ENCODE assay signal across 14 mouse cellular contexts in the genomic region with DNA sequence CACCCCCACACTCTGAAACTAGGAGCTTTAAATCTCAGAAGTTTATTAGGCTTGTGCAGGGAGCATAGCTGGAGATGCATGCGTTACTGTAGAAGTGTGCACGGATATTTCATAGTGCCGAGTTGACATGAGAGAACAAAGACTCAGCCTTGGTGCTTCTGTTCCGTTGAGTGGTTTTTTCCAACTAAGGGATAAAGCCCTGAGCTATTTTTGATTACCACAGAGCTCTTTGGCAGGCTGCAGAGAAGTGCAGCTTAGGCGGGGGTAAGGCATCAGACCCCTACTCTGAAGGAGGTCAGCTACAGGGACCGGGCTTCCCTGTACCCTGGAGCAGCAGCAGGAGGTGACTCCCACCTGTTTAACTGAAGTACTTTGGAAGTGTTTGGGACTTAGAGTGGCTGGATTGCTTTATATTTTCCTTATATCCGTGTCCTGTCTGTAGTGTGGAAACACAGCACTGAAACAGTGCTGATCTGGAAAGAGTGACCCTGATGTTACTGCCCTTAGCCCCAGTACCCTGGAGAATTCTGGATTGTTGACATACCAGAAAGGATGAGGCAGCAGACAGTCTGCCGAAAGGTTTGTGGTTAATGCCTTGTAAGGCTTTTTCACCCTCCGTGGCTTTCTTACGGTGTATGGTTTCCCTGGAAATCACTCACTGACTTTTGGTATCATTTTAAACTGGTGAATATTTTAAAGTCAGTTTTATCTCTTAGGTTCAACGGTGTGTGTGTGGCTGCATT. TPM values are rescaled to one million over a fixed set of nuclear protein-coding genes. Genes with fewer than 3 reads are reported as not detected.
A peak's percentile ranks its signal among the peaks of the same experiment; 100 is the strongest.
DNase-seq lines count a peak whose midpoint lies in the region; ATAC-seq and TF ChIP-seq lines count a peak whose summit lies in the region.
"Had no signal": no experiment of that assay in that cellular context is flagged by ENCODE, and none has a peak within 500 bp of the region (broad histone marks: within the 10 kb centered on the region; RNA-seq: fewer than 3 reads in every experiment).

No protein-coding gene starts in this region.

- no peak overlapping the region for H3K4me2 ChIP-seq in hindbrain, postnatal 0 days (ENCODE audit: low read depth, low read length)
- no peak overlapping the region for H3K4me2 ChIP-seq in midbrain, embryonic 14.5 days (ENCODE audit: low read length)
- H3K4me2 ChIP-seq in midbrain, postnatal 0 days (ENCODE audit: low read depth, low read length, poor library complexity, severe bottlenecking) = no peak overlapping the region
- H3K4me2 ChIP-seq in heart, embryonic 13.5 days = peak overlapping the region; percentile 78
- H3K4me2 ChIP-seq: forebrain, embryonic 12.5 days; neural tube, embryonic 12.5 days had no signal

- H3K4me3 ChIP-seq in hindbrain, embryonic 10.5 days = no peak overlapping the region
- no peak overlapping the region for H3K4me3 ChIP-seq in hindbrain, postnatal 0 days (ENCODE audit: low read length)
- H3K4me3 ChIP-seq in midbrain, embryonic 14.5 days (replicated peaks; ENCODE audit: low read depth, low read length) = no peak overlapping the region
- H3K4me3 ChIP-seq in midbrain, postnatal 0 days (ENCODE audit: low read depth, low read length) = no peak overlapping the region
- peak overlapping the region; percentile 83 for H3K4me3 ChIP-seq in heart, embryonic 13.5 days
- H3K4me3 ChIP-seq: forebrain, embryonic 12.5 days; neural tube, embryonic 12.5 days had no signal

- DNase-seq in hindbrain, embryonic 10.5 days (ENCODE audit: low spot score) = no peak
- no peak for DNase-seq in hindbrain, postnatal 0 days (ENCODE audit: low spot score)
- DNase-seq in midbrain, embryonic 14.5 days = peak; percentile 10
- DNase-seq in midbrain, postnatal 0 days (ENCODE audit: low spot score) = no peak
- peak; percentile 60 for DNase-seq in yolk sac, embryonic 10.5 days (ENCODE audit: low spot score)
- DNase-seq in natural killer cell, adult 2 months (ENCODE audit: low spot score in 2 of 2) = no peak
- no peak for DNase-seq in left cerebral cortex, adult 9 months (ENCODE audit: low spot score in 2 of 2)
- DNase-seq: cerebellum, postnatal 36 days; gastrocnemius, postnatal 36 days; kidney, adult 8-10 months had no signal

- H3K9ac ChIP-seq in hindbrain, postnatal 0 days (replicated peaks; ENCODE audit: low read length) = no peak overlapping the region
- no peak overlapping the region for H3K9ac ChIP-seq in midbrain, embryonic 14.5 days (replicated peaks; ENCODE audit: low read length)
- no peak overlapping the region for H3K9ac ChIP-seq in midbrain, postnatal 0 days (replicated peaks; ENCODE audit: low read length, poor library complexity, severe bottlenecking)
- H3K9ac ChIP-seq in heart, embryonic 13.5 days = peak overlapping the region; percentile 95
- H3K9ac ChIP-seq: forebrain, embryonic 12.5 days; neural tube, embryonic 12.5 days had no signal

- H3K4me1 ChIP-seq in hindbrain, embryonic 10.5 days (replicated peaks) = peaks cover 28% of the 10 kb centered on the region
- no peaks in the 10 kb centered on the region for H3K4me1 ChIP-seq in hindbrain, postnatal 0 days (ENCODE audit: insufficient read depth, low read length)
- 0 out of 2 replicates have a peak, but pooled peaks cover 7% of the 10 kb centered on the region for H3K4me1 ChIP-seq in midbrain, embryonic 14.5 days (ENCODE audit: control insufficient read depth, insufficient read depth, low read length)
- no peaks in the 10 kb centered on the region for H3K4me1 ChIP-seq in midbrain, postnatal 0 days (ENCODE audit: insufficient read depth, low read length)
- peaks cover 58% of the 10 kb centered on the region for H3K4me1 ChIP-seq in heart, embryonic 13.5 days

- H3K36me3 ChIP-seq in hindbrain, embryonic 10.5 days = no peaks in the 10 kb centered on the region
- no peaks in the 10 kb centered on the region for H3K36me3 ChIP-seq in hindbrain, postnatal 0 days (ENCODE audit: insufficient read depth, low read length)
- H3K36me3 ChIP-seq in midbrain, embryonic 14.5 days (ENCODE audit: control insufficient read depth, insufficient read depth, low read length) = no peaks in the 10 kb centered on the region
- no peaks in the 10 kb centered on the region for H3K36me3 ChIP-seq in midbrain, postnatal 0 days (ENCODE audit: insufficient read depth, low read length)
- H3K36me3 ChIP-seq in heart, embryonic 13.5 days = no peaks in the 10 kb centered on the region
- H3K36me3 ChIP-seq: forebrain, embryonic 12.5 days; neural tube, embryonic 12.5 days had no signal

- H3K9me3 ChIP-seq in hindbrain, embryonic 10.5 days = no peaks in the 10 kb centered on the region
- no peaks in the 10 kb centered on the region for H3K9me3 ChIP-seq in hindbrain, postnatal 0 days (ENCODE audit: low read length)
- no peaks in the 10 kb centered on the region for H3K9me3 ChIP-seq in midbrain, embryonic 14.5 days (ENCODE audit: control insufficient read depth, low read length)
- no peaks in the 10 kb centered on the region for H3K9me3 ChIP-seq in midbrain, postnatal 0 days (ENCODE audit: low read length)
- H3K9me3 ChIP-seq in heart, embryonic 13.5 days = no peaks in the 10 kb centered on the region
- H3K9me3 ChIP-seq: forebrain, embryonic 12.5 days; neural tube, embryonic 12.5 days had no signal

- peaks cover 35% of the 10 kb centered on the region for H3K27me3 ChIP-seq in hindbrain, embryonic 10.5 days (ENCODE audit: insufficient read depth, poor library complexity, severe bottlenecking)
- peaks cover 16% of the 10 kb centered on the region; the same call in 1 of the 2 replicates for H3K27me3 ChIP-seq in hindbrain, postnatal 0 days (ENCODE audit: insufficient read depth, low read length)
- H3K27me3 ChIP-seq in midbrain, embryonic 14.5 days (ENCODE audit: control insufficient read depth, insufficient read depth, low read length) = peaks cover 30% of the 10 kb centered on the region
- H3K27me3 ChIP-seq in midbrain, postnatal 0 days (ENCODE audit: insufficient read depth, low read length) = peaks cover 11% of the 10 kb centered on the region
- H3K27me3 ChIP-seq in heart, embryonic 13.5 days (replicated peaks) = no peaks in the 10 kb centered on the region

- H3K27ac ChIP-seq in hindbrain, embryonic 10.5 days = peak overlapping the region; percentile 45; the same call in 1 of the 2 replicates
- H3K27ac ChIP-seq in hindbrain, postnatal 0 days = no peak overlapping the region
- no peak overlapping the region for H3K27ac ChIP-seq in midbrain, embryonic 14.5 days (replicated peaks; ENCODE audit: low read depth, low read length)
- no peak overlapping the region for H3K27ac ChIP-seq in midbrain, postnatal 0 days (ENCODE audit: low read depth, low read length)
- peak overlapping the region; percentile 97 for H3K27ac ChIP-seq in heart, embryonic 13.5 days (replicated peaks)
- H3K27ac ChIP-seq: forebrain, embryonic 12.5 days; neural tube, embryonic 12.5 days; stomach, postnatal 0 days had no signal

- no peak for TF ChIP-seq CTCF in hindbrain, postnatal 0 days (IDR thresholded peaks at IDR 0.05; ENCODE audit: low read depth)
- TF ChIP-seq CTCF in midbrain, postnatal 0 days (IDR thresholded peaks at IDR 0.05) = no peak

- WGBS in hindbrain, embryonic 10.5 days = 33% methylated on average over 11 of the region's 11 CpGs
- WGBS in hindbrain, postnatal 0 days = 36% methylated on average over 11 of the region's 11 CpGs
- 21% methylated on average over 11 of the region's 11 CpGs for WGBS in midbrain, embryonic 14.5 days
- WGBS in midbrain, postnatal 0 days = 18% methylated on average over 11 of the region's 11 CpGs
- WGBS in heart, embryonic 13.5 days = 9% methylated on average over 11 of the region's 11 CpGs

- ATAC-seq in hindbrain, postnatal 0 days = no peak
- ATAC-seq in midbrain, embryonic 14.5 days (ENCODE audit: low FRiP score, low TSS enrichment) = no peak
- ATAC-seq in midbrain, postnatal 0 days (ENCODE audit: low FRiP score) = no peak
- peak; percentile 20; the same call in 1 of the 2 replicates for ATAC-seq in heart, embryonic 13.5 days (ENCODE audit: extremely low read depth, insufficient number of reproducible peaks, low FRiP score, low TSS enrichment)

RNA-seq across cellular contexts. Expression of gene Pkp2, which starts 2.7 kb away (rescaled TPM):
- 5.6 and 8.5 TPM in 2 replicates for polyA plus RNA-seq in hindbrain, embryonic 10.5 days (2016; fragmentation: Nextera tagmentation; extraction: Ambion mirVana)
- total RNA-seq in hindbrain, postnatal 0 days (2014; rRNA removed) = 1.8 and 1.9 TPM in 2 replicates
- 1.4 and 1.7 TPM in 2 replicates for polyA plus RNA-seq in hindbrain, postnatal 0 days (2015; fragmentation: Nextera tagmentation; extraction: Ambion mirVana)
- 0.59 and 1.3 TPM in 2 replicates for polyA plus RNA-seq in midbrain, embryonic 14.5 days (2014; fragmentation: Nextera tagmentation; extraction: Ambion mirVana)
- total RNA-seq in midbrain, postnatal 0 days (2014; rRNA removed) = 1.9 and 2.9 TPM in 2 replicates
- 0.94 and 1.2 TPM in 2 replicates for polyA plus RNA-seq in midbrain, postnatal 0 days (2015; fragmentation: Nextera tagmentation; extraction: Ambion mirVana)
- polyA plus RNA-seq in heart, embryonic 13.5 days (2015; fragmentation: Nextera tagmentation; extraction: Ambion mirVana) = 108 and 111 TPM in 2 replicates

Comparison
In these comparisons a context has a peak if more than half of its experiments do, and no peak if none do; other contexts are left out.
1. DNase-seq: peak in midbrain, embryonic 14.5 days (single experiment) and yolk sac, embryonic 10.5 days (single experiment); none in hindbrain, embryonic 10.5 days (single experiment), hindbrain, postnatal 0 days (single experiment), midbrain, postnatal 0 days (single experiment), natural killer cell, adult 2 months (0 of 2) and left cerebral cortex, adult 9 months (0 of 2).
2. H3K27ac ChIP-seq: peak in hindbrain, embryonic 10.5 days (single experiment) and heart, embryonic 13.5 days (single experiment); none in hindbrain, postnatal 0 days (single experiment), midbrain, embryonic 14.5 days (single experiment) and midbrain, postnatal 0 days (single experiment).
3. RNA of gene Pkp2, which starts 2.7 kb away (polyA plus RNA-seq): 108 to 111 TPM in heart, embryonic 13.5 days; 5.6 to 8.5 TPM in hindbrain, embryonic 10.5 days, 1.4 to 1.7 TPM in hindbrain, postnatal 0 days, 0.59 to 1.3 TPM in midbrain, embryonic 14.5 days and 0.94 to 1.2 TPM in midbrain, postnatal 0 days; every median in the first group is over 10 times any median in the second.